Mouse (Mus musculus) limb, embryonic 10.5 days (tissue): ENCODE results near the gene Parp14. TPM values are rescaled to one million over a fixed set of nuclear protein-coding genes. Genes with fewer than 3 reads are reported as not detected.
"Not testable (repeated sequence)": the region's sequence is repeated elsewhere in the genome, so short reads cannot be mapped to it uniquely, and the experiment has no call there.

Source experiments
- DNase-seq: peaks from one replicate; pipeline ENCODE4 v3.0.0-alpha.2; 2017; ENCODE audit warnings: low spot score
- H3K27ac ChIP-seq: fragments of 300-500 bp; sonication (generic); 2 replicates; pipeline ENCODE4 v1.5.1; 2016; ENCODE audit warnings: mild to moderate bottlenecking
- H3K27me3 ChIP-seq: fragments of 300-500 bp; sonication (generic); 2 replicates; pipeline ENCODE4 v1.6.1; 2016; ENCODE audit warnings: low read depth, mild to moderate bottlenecking; ENCODE audit not compliant: poor library complexity, severe bottlenecking
- H3K36me3 ChIP-seq: fragments of 300-500 bp; sonication (generic); 2 replicates; pipeline ENCODE4 v1.6.1; 2016; ENCODE audit warnings: mild to moderate bottlenecking, moderate library complexity
- H3K4me1 ChIP-seq: fragments of 300-500 bp; sonication (generic); 2 replicates; pipeline ENCODE4 v1.6.1; 2016
- H3K4me3 ChIP-seq: fragments of 300-500 bp; sonication (generic); 2 replicates; pipeline ENCODE4 v1.5.1; 2016; ENCODE audit warnings: mild to moderate bottlenecking, moderate library complexity
- H3K9me3 ChIP-seq: fragments of 300-500 bp; sonication (generic); replicated peaks from 2 replicates; pipeline ENCODE4 v1.6.1; 2016; ENCODE audit warnings: mild to moderate bottlenecking
- WGBS: fragments of 180-500 bp; shearing (Covaris S2); methylation state at CpG from one replicate; pipeline ENCODE4 v1.1.7; 2016; 5-methylcytosine and 5-hydroxymethylcytosine counted together
- polyA plus RNA-seq: library from polyadenylated mRNA; unstranded; fragments of >200 nt; fragmentation: Nextera tagmentation; extraction: Ambion mirVana; gene quantifications from 2 replicates; pipeline ENCODE4 v1.2.1, GENCODE M21; 2016

Parp14 gene
- polyA plus RNA-seq, 1 experiment from 2014 or later, result 0.24 TPM

- H3K4me1 ChIP-seq, result no peaks in the 10 kb centered on the region
- H3K27ac ChIP-seq, result no peak overlapping the region
- H3K27me3 ChIP-seq, result no peaks in the 10 kb centered on the region
- WGBS, result 93% methylated on average over 3 of the region's 3 CpGs
- no peak overlapping the region for H3K4me3 ChIP-seq
- no peak for DNase-seq
- H3K9me3 ChIP-seq, result no peaks in the 10 kb centered on the region
- H3K36me3 ChIP-seq, result no peaks in the 10 kb centered on the region
Measured at GRCm38 (mm10) chr16:35900541-35900940, 29.2 kb upstream of the Parp14 start.

GRCm38 (mm10) chr16:35894997-35895396 is 23.7 kb upstream of the Parp14 start:
- H3K27me3 ChIP-seq, result no peaks in the 10 kb centered on the region
- no peak for DNase-seq
- H3K27ac ChIP-seq, result no peak overlapping the region
- no peaks in the 10 kb centered on the region for H3K9me3 ChIP-seq
- H3K36me3 ChIP-seq, result no peaks in the 10 kb centered on the region
- WGBS, result 58% methylated on average over 6 of the region's 6 CpGs
- H3K4me1 ChIP-seq, result no peaks in the 10 kb centered on the region
- H3K4me3 ChIP-seq, result no peak overlapping the region

- not testable (repeated sequence) for H3K9me3 ChIP-seq, H3K27me3 ChIP-seq, H3K27ac ChIP-seq, H3K36me3 ChIP-seq, H3K4me3 ChIP-seq, H3K4me1 ChIP-seq, DNase-seq
- 93% methylated on average over 5 of the region's 5 CpGs for WGBS
Measured at GRCm38 (mm10) chr16:35891603-35892002, 20.3 kb upstream of the Parp14 start.

GRCm38 (mm10) chr16:35890645-35891044 is 19.3 kb upstream of the Parp14 start:
- Histone ChIP-seq H3K4me3 (no peak overlapping the region), H3K27me3 (no peaks in the 10 kb centered on the region), H3K27ac (no peak overlapping the region), H3K9me3 (no peaks in the 10 kb centered on the region), H3K36me3 (no peaks in the 10 kb centered on the region), H3K4me1 (no peaks in the 10 kb centered on the region)
- no peak for DNase-seq
- 75% methylated on average over 3 of the region's 3 CpGs for WGBS

- WGBS, result 97% methylated on average over 5 of the region's 5 CpGs
- H3K36me3 ChIP-seq, result no peaks in the 10 kb centered on the region
- no peak for DNase-seq
- H3K9me3 ChIP-seq, result no peaks in the 10 kb centered on the region
- H3K27ac ChIP-seq, result no peak overlapping the region
- H3K27me3 ChIP-seq, result no peaks in the 10 kb centered on the region
- H3K4me3 ChIP-seq, result no peak overlapping the region
- H3K4me1 ChIP-seq, result no peaks in the 10 kb centered on the region
Measured at GRCm38 (mm10) chr16:35888910-35889309, 17.6 kb upstream of the Parp14 start.

- DNase-seq, result no peak
Measured at GRCm38 (mm10) chr16:35888174-35888573, 16.8 kb upstream of the Parp14 start.

GRCm38 (mm10) chr16:35874416-35874815 is 3.1 kb upstream of the Parp14 start:
- H3K36me3 ChIP-seq, result no peaks in the 10 kb centered on the region
- no peaks in the 10 kb centered on the region for H3K9me3 ChIP-seq
- peaks cover 18% of the 10 kb centered on the region for H3K4me1 ChIP-seq
- H3K27me3 ChIP-seq, result peaks cover 44% of the 10 kb centered on the region
- peak; percentile 32 for DNase-seq
- 35% methylated on average over 3 of the region's 3 CpGs for WGBS
- H3K27ac ChIP-seq, result no peak overlapping the region
- no peak overlapping the region for H3K4me3 ChIP-seq

More at GRCm38 (mm10) chr16:35888174-35888573, 16.8 kb upstream of the Parp14 start:
- H3K27me3 ChIP-seq, result no peaks in the 10 kb centered on the region
- no peak overlapping the region for H3K27ac ChIP-seq
- H3K9me3 ChIP-seq, result no peaks in the 10 kb centered on the region
- H3K4me3 ChIP-seq, result no peak overlapping the region
- no peaks in the 10 kb centered on the region for H3K36me3 ChIP-seq
- WGBS, result 80% methylated on average over 7 of the region's 7 CpGs
- no peaks in the 10 kb centered on the region for H3K4me1 ChIP-seq

- 0 out of 2 replicates have a peak overlapping the region, but pooled peaks have one; percentile 6 for H3K4me3 ChIP-seq
- peak; percentile 28 for DNase-seq
Measured at GRCm38 (mm10) chr16:35872410-35873006, 1.2 kb upstream of the Parp14 start.

GRCm38 (mm10) chr16:35871898-35872297 is 554 bp upstream of the Parp14 start:
- peak; percentile 48 for DNase-seq
- no peaks in the 10 kb centered on the region for H3K36me3 ChIP-seq

More at GRCm38 (mm10) chr16:35872410-35873006, 1.2 kb upstream of the Parp14 start:
- peaks cover 51% of the 10 kb centered on the region for H3K27me3 ChIP-seq
- WGBS, result 34% methylated on average over 14 of the region's 14 CpGs
- no peak overlapping the region for H3K27ac ChIP-seq
- no peaks in the 10 kb centered on the region for H3K36me3 ChIP-seq
- peaks cover 18% of the 10 kb centered on the region for H3K4me1 ChIP-seq
- H3K9me3 ChIP-seq, result no peaks in the 10 kb centered on the region

GRCm38 (mm10) chr16:35870581-35871047 is 730 bp downstream of the Parp14 start:
- no peaks in the 10 kb centered on the region for H3K36me3 ChIP-seq
- H3K27ac ChIP-seq, result peak overlapping the region; percentile 76
- DNase-seq, result no peak
- under 1% methylated on average over 12 of the region's 12 CpGs for WGBS
- peaks cover 51% of the 10 kb centered on the region for H3K27me3 ChIP-seq
- H3K4me1 ChIP-seq, result peaks cover 18% of the 10 kb centered on the region
- no peaks in the 10 kb centered on the region for H3K9me3 ChIP-seq
- peak overlapping the region; percentile 72 for H3K4me3 ChIP-seq

More at GRCm38 (mm10) chr16:35871898-35872297, 554 bp upstream of the Parp14 start:
- no peak overlapping the region for H3K27ac ChIP-seq
- H3K4me1 ChIP-seq, result peaks cover 18% of the 10 kb centered on the region
- peaks cover 51% of the 10 kb centered on the region for H3K27me3 ChIP-seq
- 19% methylated on average over 12 of the region's 12 CpGs for WGBS
- no peaks in the 10 kb centered on the region for H3K9me3 ChIP-seq
- H3K4me3 ChIP-seq, result peak overlapping the region; percentile 72

- WGBS, result 75% methylated on average over 6 of the region's 6 CpGs
- DNase-seq, result peak; percentile 20
Measured at GRCm38 (mm10) chr16:35869656-35870055, 1.7 kb downstream of the Parp14 start.

GRCm38 (mm10) chr16:35869126-35869525 is 2.2 kb downstream of the Parp14 start:
- Histone ChIP-seq H3K36me3 (no peaks in the 10 kb centered on the region), H3K4me3 (no peak overlapping the region), H3K9me3 (no peaks in the 10 kb centered on the region), H3K4me1 (peaks cover 18% of the 10 kb centered on the region), H3K27me3 (peaks cover 51% of the 10 kb centered on the region), H3K27ac (no peak overlapping the region)
- no peak for DNase-seq
- 46% methylated on average over 3 of the region's 3 CpGs for WGBS

More at GRCm38 (mm10) chr16:35869656-35870055, 1.7 kb downstream of the Parp14 start:
- H3K27ac ChIP-seq, result no peak overlapping the region
- no peaks in the 10 kb centered on the region for H3K9me3 ChIP-seq
- peaks cover 18% of the 10 kb centered on the region for H3K4me1 ChIP-seq
- H3K4me3 ChIP-seq, result no peak overlapping the region
- no peaks in the 10 kb centered on the region for H3K36me3 ChIP-seq
- H3K27me3 ChIP-seq, result peaks cover 51% of the 10 kb centered on the region

GRCm38 (mm10) chr16:35867726-35868125 is 3.6 kb downstream of the Parp14 start:
- H3K27ac ChIP-seq, result no peak overlapping the region
- H3K36me3 ChIP-seq, result no peaks in the 10 kb centered on the region
- H3K4me1 ChIP-seq, result peaks cover 18% of the 10 kb centered on the region
- H3K27me3 ChIP-seq, result peaks cover 41% of the 10 kb centered on the region
- 69% methylated on average over 11 of the region's 11 CpGs for WGBS
- H3K9me3 ChIP-seq, result no peaks in the 10 kb centered on the region
- DNase-seq, result no peak
- H3K4me3 ChIP-seq, result no peak overlapping the region
